Mouse (Mus musculus) embryo, embryonic 9.5 days (tissue): ENCODE measurements around the gene Rap1gds1.

Source experiments
- DNase-seq: peaks from one replicate; pipeline ENCODE4 v3.0.0-alpha.2; 2017; ENCODE audit errors: extremely low spot score

Rap1gds1 gene

DNA sequence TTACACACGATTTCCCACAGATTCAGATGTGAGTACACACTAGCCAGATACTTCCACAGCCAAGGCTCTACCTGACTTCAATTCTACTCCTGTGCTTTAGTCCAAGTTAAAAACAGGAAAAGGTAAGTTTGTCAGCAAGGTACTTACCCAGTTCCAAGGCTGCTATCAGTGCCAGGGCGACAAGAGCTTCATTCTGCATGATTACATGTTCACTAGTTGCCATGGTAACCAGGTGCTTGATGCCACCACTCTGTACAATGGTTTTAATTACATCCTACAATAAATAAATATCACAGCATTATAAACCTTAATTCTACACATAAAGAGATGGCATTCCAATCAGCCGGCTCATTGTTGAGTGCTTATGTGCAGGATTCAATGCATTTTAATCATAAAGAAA lies 129.5 kb downstream of the Rap1gds1 start:
- DNase-seq = no peak

DNA sequence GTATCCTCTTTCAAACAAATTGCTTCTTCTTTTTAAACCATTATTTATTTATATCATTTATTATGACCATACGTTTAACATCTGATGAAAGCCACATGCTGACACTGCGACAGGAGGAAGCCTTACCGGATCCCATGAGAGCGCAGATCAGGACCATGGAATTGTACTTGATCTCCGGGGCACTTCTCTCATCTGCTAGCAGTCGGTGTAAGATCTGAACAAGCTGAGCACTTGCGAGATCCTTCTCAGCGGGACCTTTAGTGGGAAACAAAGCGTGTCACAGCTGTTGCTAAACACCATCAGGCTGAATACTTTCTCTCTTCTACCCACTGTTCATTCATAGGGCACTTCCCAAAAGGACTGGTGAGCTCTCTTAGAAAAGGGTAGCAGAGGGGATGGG lies 133.4 kb downstream of the Rap1gds1 start:
- DNase-seq = no peak

DNA sequence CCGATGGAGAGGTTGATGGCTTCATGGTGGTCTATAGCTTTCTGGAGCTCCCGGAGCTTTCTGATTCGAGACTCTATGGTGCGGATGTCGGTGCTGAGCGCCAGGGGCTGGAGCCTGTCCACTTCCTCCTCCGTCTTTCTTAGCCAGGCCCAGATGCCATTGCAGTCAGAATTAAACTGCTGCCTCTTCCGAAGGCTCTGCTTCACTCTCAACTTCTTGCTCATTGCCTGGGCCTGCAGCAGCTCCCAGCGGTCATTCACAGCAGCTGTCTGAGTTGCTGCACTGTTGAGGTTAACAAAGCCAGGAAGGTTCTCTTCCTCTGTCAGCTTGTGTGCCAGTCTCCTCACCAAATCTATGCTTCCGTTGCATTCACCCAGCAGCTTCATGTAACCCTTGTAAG lies 137.8 kb downstream of the Rap1gds1 start:
- DNase-seq = no peak

DNA sequence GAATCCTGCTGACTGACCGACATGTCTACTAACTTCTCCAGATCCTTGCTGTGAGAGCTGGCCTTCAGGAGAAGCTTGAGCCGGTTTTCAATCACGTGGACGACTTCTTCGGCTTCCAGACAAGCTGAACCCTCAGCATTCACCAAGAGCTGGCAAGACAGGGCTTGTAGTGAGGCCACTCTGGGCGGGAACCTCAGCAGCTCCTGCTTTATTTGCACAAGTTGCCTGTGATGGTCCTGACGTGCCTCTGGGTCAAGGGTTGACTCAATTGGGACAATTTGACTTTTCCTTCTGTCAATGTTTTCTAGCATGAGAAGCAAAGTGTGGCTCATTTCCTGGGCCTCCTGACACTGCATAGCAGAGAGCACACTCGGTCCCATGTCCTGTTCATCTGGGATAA lies 138.2 kb downstream of the Rap1gds1 start:
- DNase-seq = no peak

DNA sequence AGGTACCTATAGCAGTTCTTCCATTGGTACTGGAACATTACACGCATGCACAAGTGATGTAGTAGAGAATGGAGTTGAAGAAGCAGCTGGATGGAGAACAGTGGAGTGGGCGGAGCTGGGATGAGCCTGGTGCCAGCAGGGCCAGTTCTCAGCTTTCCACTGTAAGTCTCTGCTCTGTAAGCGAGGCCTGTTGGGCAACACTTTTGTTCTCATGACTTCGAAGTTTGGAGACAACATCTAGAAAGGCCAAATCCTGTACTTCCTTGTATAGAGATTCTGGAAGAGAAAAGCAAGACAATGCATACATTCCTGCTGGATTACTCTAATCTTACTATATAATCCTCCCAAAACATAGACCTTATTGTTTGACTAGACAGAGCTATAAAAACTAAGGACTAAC lies 147.6 kb downstream of the Rap1gds1 start:
- no peak for DNase-seq

DNA sequence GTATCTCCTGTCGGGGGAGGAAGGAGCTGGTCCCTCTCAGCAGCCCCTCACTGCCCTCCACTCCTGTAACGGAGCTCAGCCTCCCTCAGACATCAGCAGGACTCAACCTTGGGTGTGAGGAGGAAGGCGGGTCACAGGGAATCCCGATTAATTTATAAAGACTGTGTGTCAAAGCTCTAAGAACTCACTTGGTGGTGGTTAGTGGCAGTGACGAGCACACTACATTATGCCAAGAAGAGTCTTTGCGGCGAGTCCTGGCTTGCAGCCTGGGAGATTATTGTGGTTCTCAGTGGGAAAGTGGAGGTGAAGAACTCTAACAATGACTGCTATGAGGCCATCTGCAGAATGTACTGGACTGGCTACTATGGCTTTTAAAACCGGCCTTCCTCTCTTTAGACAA lies 148.8 kb downstream of the Rap1gds1 start:
- no peak for DNase-seq

DNA sequence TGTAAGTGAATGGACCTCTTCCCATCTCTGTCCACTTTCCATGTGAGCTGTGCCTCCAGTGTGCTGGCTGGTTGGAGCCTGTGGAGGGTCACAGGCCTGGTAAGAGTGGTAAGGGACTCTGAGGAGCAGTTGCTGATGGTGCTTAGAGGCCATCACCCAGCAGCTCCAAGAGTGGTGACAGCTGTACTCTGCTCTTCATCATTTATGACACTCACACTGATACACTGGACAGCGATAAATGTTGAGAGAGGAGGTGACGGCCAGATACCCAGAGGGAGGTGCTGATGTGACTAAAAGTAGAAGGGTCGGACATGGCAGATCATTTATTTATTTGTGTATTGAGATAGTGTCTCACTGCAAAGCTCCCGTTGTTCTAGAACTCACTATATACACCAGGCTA lies 156.8 kb downstream of the Rap1gds1 start:
- DNase-seq = no peak

DNA sequence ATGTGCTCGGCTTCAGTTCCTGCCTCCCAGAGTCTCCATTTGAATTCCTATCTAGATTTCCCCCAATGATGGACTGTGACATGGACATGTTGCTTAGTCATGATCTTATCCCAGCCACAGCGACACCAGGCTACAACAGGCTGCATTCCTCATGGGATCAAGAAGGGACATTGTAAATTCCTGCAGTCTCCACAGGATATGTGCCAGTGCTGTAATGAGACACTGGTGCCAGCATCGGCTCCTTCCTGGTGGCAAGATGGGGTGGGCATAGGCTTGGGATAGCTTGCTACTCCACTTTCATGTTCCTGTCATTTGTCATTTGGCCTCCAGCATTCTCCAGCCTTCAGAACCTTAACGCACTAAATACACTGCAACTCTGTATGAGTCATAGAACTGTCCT lies 158.0 kb downstream of the Rap1gds1 start:
- no peak for DNase-seq

DNA sequence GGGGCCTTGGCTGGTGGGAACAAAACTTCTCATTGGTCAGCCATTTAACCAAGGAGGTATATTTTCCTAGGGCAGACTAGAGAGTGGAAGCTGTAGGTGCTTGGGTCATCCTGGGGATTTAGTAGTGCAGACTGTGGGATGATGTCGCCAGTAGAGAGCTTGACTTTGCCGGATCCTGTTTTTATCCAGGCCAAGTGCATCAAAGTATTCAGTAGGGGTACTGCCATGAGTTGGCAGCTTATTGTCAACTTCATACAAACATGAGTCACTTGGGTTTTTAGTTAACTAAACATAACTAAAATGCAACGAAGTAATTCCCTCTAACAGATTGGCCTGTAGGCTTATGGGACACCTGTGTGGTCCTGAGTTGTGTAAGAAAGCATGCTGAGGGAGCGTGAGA lies 158.4 kb downstream of the Rap1gds1 start:
- DNase-seq = no peak

DNA sequence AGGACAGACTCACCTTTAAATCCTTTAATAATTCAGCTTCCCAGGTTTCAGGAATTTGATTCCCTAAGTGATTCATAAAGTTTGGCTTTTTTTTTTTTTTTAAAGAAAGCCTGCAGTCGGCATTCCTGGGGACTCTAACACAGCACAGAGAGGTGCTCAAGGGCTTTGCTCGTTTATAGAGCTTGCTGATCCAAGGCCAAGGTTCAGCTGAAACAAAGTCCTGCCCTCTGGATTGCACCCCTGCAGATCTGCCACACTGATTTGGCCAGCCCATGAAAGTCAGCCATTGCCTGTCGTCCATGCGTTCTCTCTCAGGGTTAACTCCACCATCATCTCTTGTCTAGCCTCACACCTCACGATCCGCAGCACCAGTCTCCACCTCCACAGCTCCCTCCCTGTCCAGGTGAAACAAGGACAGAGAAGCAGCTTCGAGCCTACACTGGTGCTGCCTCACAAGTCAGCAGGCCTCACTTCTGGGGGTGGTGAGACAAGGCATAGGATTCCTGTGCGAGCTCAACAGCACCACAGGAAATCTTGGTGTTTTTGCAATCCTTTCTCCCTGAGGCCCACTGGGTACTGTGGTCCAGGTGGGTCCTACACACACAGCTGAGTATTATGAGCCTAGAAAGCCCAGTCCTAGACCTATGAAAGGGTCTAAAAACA lies 160.2 kb downstream of the Rap1gds1 start:
- no peak for DNase-seq

DNA sequence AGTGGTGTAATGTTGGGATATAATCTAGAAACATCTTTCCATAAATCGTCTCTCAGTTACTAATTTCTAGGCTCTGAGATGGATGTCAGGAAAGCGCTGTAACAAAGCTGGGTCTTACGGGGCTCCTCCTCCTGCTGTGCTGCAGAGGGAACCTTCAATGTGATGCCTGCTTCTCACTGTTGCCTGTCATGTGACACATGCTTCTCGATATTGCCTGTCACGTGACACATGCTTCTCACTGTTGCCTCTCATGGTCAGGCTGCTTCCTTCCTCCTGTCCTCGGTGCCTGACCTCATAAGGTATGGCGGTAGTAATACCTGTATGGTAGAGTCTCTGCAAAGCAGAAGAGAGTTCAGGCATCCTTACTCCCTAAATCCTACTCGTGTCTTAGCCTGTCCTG lies 162.5 kb downstream of the Rap1gds1 start:
- no peak for DNase-seq

DNA sequence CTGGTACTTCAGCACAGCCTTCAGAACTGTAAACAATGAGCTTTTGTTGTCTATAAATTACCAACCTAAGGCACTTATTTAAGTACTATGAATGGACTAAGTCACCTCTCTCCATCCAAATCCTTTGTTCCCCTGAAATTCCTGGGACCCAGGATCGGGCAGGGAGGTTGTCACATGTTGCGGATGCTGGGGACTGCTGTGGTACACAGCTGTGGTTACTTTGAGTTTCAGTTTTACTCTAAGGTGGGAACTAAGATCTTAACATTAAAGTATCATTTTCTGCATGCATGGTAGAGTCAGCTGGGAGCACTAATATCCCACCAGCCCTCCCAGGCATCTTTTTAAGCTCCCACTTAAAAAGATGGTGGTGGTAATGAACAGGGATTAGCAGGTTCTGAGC lies 165.7 kb downstream of the Rap1gds1 start:
- no peak for DNase-seq

DNA sequence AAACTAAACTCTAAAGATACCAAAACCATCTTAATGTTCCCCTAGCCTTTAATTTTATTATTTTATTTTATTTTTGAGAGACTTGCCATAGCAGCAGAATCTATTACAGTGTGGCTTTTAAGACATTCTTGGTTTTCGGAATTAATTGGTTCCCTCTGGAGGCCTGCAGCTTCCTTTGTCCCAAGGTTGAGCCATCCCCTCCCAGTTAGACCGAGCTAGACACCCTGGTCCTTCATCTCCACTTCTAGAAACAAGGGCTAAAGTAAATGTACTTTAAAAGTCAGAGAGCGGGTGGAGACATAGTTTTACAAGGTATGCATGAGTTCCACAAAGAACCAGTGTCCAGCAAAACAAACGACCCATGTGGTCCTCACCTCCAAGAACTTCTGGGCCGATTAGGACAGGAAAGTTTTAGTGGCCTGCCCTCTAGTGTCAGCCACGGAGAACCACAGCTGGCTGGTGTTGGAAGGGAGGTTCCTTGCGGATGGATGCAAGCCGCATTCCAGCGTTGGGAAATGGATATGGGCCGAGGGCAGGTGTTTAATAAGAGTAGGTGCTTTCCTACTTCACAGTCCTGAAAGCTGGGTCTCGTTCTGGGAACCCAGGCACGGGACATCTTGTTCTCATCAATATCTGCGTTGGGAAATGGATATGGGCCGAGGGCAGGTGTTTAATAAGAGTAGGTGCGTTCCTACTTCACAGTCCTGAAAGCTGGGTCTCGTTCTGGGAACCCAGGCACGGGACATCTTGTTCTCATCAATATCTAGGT lies 168.7 kb downstream of the Rap1gds1 start:
- peak; percentile 67 for DNase-seq

DNA sequence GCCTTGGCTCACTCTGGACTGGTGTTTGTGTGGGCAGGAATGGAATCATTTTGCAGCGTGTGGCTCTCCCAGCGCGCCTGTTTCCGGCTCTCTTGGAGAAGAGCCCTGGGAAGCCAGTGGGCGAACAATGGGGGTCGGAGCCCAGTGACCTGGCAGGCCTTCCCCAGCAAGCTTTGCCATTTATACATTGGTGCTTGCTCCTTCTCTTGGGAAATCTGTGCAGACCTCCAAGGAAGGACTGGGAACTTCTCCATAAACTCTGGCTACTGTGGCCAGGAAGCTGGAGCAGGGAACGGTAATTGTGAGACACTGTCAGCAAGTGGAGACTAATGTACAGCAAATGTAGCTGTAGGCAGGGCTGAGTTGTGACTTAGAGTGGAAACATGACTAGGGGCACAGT lies 169.3 kb downstream of the Rap1gds1 start:
- DNase-seq = peak; percentile 39

DNA sequence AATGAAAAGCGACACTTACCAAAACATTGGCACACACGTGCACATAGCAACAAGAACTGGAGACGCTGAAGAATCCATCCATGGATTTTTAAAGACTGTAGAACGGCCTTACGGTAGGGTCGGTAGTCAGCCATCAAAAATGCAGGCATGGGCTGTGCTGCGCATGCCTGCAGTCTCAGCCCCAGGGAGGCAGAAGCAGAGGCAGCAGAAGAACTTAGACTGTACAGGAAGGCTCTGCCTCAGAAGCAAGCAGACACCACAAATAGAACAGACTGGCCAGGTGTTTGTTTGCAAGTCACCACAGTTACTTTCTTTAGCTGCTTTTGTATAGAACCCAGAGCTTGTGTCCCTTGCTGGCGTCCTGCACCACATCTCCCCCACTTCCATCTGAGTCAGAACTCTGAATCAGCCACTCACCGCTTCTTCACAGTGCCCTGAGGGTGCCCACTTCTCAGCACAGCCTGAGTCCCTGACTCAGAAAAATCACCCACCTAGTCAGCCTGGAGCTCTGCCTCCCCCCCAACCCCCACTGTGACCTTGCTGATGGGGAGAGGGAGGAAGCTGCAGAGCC lies 174.3 kb downstream of the Rap1gds1 start:
- DNase-seq = no peak

DNA sequence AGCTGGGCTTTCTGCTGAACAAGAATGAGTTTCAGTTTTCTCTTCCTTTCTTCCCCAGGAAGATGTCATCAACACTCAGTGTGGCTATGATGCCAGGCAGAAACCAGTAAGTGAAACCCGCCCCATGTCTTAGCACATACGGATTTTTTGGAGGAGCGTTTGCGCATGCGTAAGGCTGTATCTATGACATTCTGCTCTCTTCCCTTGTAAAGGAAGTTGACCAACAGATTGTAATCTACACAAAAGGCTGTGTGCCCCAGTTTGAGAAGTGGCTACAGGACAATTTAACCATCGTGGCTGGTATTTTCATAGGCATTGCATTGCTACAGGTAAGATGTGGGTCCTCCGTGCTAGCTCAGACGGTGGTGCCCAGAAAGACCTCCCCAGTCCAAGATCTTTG lies 176.9 kb downstream of the Rap1gds1 start:
- DNase-seq = no peak

DNA sequence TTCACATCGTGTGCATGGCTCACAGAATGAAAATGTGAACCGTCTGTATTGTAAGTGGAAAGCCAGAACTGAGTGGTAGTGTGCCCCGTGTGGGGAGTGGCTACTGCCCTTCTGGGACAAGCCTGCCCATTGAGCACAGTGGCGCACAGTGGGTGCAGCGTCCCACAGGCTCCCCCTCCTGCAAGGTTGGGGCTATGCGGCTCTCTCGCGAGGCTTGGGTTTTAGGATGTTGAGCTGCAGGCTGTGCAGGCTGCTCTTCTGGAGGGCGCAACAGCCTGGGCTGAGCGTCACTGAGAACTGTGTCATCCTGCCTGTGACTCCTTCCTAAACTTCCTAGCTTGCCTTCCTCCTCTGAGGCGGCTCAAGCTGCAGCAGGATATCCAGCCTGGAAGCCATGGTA lies 177.5 kb downstream of the Rap1gds1 start:
- no peak for DNase-seq

DNA sequence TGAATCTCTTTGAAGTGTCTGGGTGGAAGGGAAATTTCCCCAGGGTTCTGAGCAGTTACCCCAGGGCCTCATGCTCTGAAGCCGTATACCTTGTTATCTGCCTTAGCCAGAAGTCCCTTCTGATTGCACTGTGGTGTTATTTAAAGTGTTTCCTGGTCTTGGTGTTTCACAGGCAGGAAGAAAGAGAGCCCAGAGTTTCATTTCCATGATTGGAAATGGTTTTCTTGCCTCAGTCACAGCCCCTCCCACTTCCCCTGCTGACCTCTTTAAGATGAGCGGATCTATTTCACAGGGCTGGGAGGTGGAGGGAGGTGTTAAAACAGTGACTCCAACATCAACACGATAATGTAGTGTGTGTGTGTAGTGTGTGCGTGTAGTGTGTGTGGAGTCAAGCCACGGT lies 181.5 kb downstream of the Rap1gds1 start:
- DNase-seq = no peak

DNA sequence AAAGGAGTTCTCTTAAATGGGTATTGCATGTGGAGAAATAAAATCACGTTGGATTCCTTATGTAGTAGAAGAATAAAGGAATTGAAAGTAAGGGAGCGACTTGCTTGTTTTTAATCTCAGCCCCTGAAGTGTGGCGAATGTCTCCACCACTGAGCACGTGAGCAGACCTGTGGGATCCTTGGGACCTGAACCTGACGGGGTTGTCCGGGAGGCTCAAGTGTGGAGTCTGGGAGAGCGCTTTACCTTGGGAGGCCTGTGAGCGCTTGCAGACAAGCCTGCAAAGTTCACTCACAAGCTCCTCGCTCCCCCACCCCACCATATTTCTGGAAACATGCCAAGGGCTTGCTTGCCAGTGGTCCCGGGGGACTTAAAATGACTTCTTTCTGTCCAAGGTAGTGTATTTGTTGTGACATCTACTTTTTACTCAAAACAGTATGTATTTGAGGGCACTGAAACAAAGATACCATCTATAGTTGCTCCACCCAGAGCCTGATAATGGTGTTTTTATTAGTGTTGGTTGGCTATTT lies 185.2 kb downstream of the Rap1gds1 start:
- DNase-seq = no peak

DNA sequence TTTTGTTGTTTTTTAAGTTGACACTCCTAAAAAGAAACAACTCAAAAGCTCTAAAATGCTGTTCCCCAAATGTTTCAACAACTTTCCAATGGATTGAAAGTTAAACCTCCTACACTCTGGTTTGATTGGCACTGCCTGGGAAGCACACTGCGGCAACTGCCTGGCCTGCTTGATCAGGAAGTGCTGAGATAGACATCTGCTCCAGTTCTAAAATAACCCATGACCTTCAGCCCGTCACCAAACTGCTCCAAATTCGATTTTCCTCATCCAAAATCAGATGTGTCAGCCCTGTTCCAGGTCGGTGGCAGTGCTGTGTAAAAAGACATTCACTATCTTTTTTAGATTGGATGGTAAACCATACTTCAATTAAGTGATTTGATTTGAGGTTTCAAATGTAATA lies 185.8 kb downstream of the Rap1gds1 start:
- DNase-seq = no peak

DNA sequence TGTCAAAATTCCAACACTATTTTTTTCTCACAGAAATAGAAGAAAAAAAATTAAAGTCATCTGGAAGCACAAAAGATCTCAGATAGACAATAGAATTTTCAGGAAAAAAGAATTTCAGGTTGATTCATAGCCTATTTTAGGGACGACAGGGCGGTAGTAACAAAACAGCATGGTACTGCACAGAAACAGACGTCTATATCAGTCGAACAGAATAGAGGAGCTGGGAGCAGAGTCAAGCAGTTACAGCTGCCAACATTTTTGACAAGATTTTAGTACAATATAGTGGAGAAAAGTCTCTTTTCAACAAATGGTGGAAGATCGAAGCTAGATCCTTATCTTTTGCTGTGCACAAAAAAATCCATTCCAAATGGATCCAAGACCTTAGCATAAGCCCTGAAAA lies 188.9 kb downstream of the Rap1gds1 start:
- DNase-seq = no peak

DNA sequence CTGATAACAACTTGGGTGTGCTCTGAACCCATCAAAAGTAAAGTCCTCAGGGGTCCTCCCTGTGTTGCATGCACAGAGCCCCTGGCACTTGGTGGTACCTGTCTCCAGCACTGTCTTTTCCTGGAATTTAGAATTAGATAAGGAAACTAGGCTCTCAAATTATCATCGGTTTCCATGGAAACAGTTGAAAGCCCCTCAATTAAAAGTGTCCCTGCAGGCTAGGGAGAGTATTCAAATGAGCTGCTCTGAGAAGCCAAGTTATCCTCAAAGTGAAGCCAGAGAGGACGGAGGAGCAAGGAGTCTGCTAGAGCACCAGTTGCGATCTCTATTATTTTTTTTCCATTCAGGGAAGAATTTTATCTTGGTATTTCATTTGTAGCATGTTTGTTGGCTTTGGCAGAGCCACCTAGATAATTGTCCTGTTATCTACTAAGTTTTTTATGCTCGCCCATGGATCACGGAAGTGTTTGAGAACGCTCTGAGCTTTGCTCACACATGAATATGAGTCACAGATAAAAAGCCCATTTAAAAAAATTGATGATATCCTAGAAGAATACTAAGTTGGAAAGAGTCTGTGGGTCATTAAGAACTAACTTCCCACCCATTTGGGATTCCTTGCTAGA lies 193.2 kb downstream of the Rap1gds1 start:
- no peak for DNase-seq
